Mouse (Mus musculus) myocyte (in vitro differentiated cells): ENCODE results near the gene Nrl.

Experiments used
- MYOD1 ChIP-seq, 3 experiments: IDR thresholded peaks; one replicate each; pipeline ENCODE4 v1.6.1; 2011; ENCODE audit warnings: control low read depth in 2 of 3, low read depth in 2 of 3, mild to moderate bottlenecking in 2 of 3, moderate library complexity in 1 of 3; ENCODE audit not compliant: insufficient read length in 2 of 3, control insufficient read depth in 1 of 3
- TCF12 ChIP-seq: IDR thresholded peaks from one replicate; pipeline ENCODE4 v1.6.1; 2011; ENCODE audit warnings: mild to moderate bottlenecking, control low read depth; ENCODE audit not compliant: poor library complexity, insufficient read depth, severe bottlenecking
- TCF3 ChIP-seq: IDR thresholded peaks from one replicate; pipeline ENCODE4 v1.6.1; 2011; ENCODE audit warnings: low read depth, control low read depth; ENCODE audit not compliant: insufficient read length

DNA sequence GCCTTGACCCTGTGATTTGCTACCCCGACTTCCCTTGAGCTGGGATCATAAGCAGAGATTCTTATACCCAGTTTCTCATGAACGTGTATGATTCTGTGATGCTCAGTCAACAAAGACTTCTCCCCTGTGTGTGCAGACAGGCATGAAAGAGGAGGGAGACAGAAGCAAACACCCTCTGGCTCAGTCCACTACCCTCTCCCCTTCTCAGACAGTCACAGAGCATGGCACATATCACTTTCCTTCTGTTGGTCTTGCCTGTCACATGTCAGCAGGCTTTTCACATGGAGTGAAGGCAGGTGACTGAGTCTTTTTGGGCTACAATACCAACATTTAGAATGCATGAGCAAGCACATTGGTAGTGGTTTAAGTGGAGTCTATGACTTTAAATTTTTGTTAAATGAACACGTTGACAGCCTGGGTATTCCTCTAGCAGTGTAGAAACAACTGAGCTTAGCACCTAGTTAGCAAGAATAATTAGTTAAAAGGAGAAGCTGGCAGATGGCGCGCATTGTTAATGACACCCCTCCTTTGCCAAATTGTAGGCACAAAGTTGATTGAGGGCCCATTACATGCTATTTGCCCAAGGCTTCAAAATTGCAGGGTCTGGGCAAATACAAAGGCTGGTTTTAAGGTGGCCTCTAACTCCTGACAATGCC, 40.2 kb downstream of the Nrl start:
- TF ChIP-seq MYOD1 (IDR thresholded peaks at IDR 0.05; ENCODE audit: control insufficient read depth in 1 of 3, insufficient read length in 2 of 3, low read depth in 2 of 3) (no peak), TCF3 (no peak), TCF12 (no peak)
